Mouse (Mus musculus) skeletal muscle tissue, adult 2 months (tissue): Measurements from ENCODE around the gene Abt1.

Source experiments
- DNase-seq: peaks from one replicate; pipeline ENCODE4 v3.0.0-alpha.2; 2012; ENCODE audit warnings: low read depth, low spot score

Abt1 gene

GRCm38 (mm10) chr13:23423286-23424051, at the start of gene Abt1:
Gene Abt1, minus strand, starts transcription at chr13:23423866.
- peak; percentile 96 for DNase-seq

GRCm38 (mm10) chr13:23466911-23467310, 43.2 kb upstream of the Abt1 start:
- DNase-seq: peak; percentile 42

GRCm38 (mm10) chr13:23466306-23466705, 42.6 kb upstream of the Abt1 start:
- DNase-seq: no peak

GRCm38 (mm10) chr13:23465600-23466109, 42.0 kb upstream of the Abt1 start, which contains the start of gene Btn1a1:
Gene Btn1a1, minus strand, starts transcription at chr13:23465901.
- no peak for DNase-seq

- DNase-seq: no peak
Measured at GRCm38 (mm10) chr13:23464841-23465366, 41.2 kb upstream of the Abt1 start.

GRCm38 (mm10) chr13:23464224-23464637, 40.6 kb upstream of the Abt1 start:
- no peak for DNase-seq

GRCm38 (mm10) chr13:23463381-23464223, 39.9 kb upstream of the Abt1 start:
- peak; percentile 43 for DNase-seq

GRCm38 (mm10) chr13:23462669-23463068, 39.0 kb upstream of the Abt1 start:
- no peak for DNase-seq

GRCm38 (mm10) chr13:23462063-23462462, 38.4 kb upstream of the Abt1 start:
- DNase-seq: no peak

GRCm38 (mm10) chr13:23459264-23459846, 35.7 kb upstream of the Abt1 start:
- no peak for DNase-seq

- DNase-seq: no peak
Measured at GRCm38 (mm10) chr13:23453926-23454325, 30.3 kb upstream of the Abt1 start.

- peak; percentile 84 for DNase-seq
Measured at GRCm38 (mm10) chr13:23453362-23453862, 29.7 kb upstream of the Abt1 start.

GRCm38 (mm10) chr13:23450398-23450797, 26.7 kb upstream of the Abt1 start:
- DNase-seq: peak; percentile 72

GRCm38 (mm10) chr13:23449235-23450095, 25.8 kb upstream of the Abt1 start:
- DNase-seq: peak; percentile 57

GRCm38 (mm10) chr13:23448758-23449157, 25.1 kb upstream of the Abt1 start:
- no peak for DNase-seq

GRCm38 (mm10) chr13:23446498-23446952, 22.9 kb upstream of the Abt1 start:
- DNase-seq: peak; percentile 73

- peak; percentile 88 for DNase-seq
Measured at GRCm38 (mm10) chr13:23445561-23446320, 22.1 kb upstream of the Abt1 start.

GRCm38 (mm10) chr13:23445156-23445555, 21.5 kb upstream of the Abt1 start:
- no peak for DNase-seq

- DNase-seq: no peak
Measured at GRCm38 (mm10) chr13:23444451-23444850, 20.8 kb upstream of the Abt1 start.

GRCm38 (mm10) chr13:23439901-23440300, 16.2 kb upstream of the Abt1 start:
- no peak for DNase-seq
